Mouse (Mus musculus) olfactory bulb, adult 2 months (tissue): ENCODE results near the gene Cyba.

Source experiments
- CTCF ChIP-seq: fragments of 200-500 bp; IDR thresholded peaks from 2 replicates; pipeline ENCODE4 v1.5.1; 2012; ENCODE audit warnings: low read depth, mild to moderate bottlenecking, low read length, moderate library complexity; ENCODE audit not compliant: insufficient read depth
- POLR2A ChIP-seq: fragments of 200-500 bp; IDR thresholded peaks from 2 replicates; pipeline ENCODE4 v1.6.1; 2012; ENCODE audit warnings: mild to moderate bottlenecking, low read depth, low read length, moderate library complexity; ENCODE audit not compliant: insufficient read depth

DNA sequence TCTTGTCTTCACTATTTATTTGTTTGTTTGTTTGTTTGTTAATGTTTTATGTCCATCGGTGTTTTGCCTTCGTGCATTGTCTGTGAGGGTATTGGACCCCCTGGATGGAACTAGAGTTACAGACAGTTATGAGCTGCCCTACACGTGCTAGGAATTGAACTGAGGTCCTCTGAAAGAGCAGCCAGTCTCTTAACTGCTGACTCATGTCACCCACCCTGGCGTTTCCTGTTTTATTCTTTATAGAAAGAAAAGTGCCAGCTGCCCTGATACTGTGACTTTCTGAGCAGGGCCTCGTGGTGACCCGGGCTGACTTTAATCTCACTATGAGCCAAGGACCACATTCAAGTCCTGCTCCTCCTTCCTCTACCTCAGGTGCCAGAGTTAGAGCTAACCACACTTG, 17.2 kb downstream of the Cyba start:
- TF ChIP-seq POLR2A (no peak), CTCF (no peak)
